Mouse (Mus musculus): ENCODE measurements at regions not wholly inside any gene's neighbourhood (a gene's known extent, or its start where the extent isn't known, plus 50 kb on each side); places are given as distances from the start of the nearest gene placed in this dataset.

DNA sequence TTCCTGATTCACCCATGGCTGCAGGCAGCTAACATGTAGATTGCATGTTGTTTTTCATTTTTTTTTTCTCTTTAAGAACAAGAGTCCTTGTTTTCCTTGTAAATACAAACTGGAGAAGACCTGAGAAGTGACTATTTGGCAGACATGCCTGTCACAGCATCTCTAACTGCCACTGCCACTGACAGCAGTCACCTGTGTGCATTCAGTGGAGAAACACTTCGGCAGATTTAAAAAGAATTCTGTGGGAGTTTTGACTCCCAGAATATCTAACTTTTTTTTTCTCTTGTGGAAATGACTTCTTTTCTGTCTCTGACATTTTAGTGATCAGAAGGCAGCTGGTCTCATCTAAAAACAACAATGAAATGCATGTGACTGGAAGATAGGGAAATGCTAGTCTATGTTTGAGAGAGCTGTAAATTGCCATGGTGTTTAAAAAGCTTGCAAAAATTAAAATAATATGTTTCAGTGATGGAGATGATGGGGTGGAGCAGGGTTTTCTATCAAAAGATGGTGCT, 526.0 kb upstream of the Agtr1b start:
- 63% methylated on average over 1 of the region's 1 CpGs for WGBS
- H3K4me2 ChIP-seq (ENCODE audit: low read length) = no peak overlapping the region
- no peak overlapping the region for H3K27ac ChIP-seq (replicated peaks in 1 of 2; ENCODE audit: control insufficient read depth in 1 of 2, insufficient read depth in 1 of 2, low read depth in 2 of 2, low read length in 2 of 2)
- no peak overlapping the region for H3K4me3 ChIP-seq (ENCODE audit: control insufficient read depth in 1 of 2, insufficient read depth in 1 of 2, low read depth in 1 of 2, low read length in 2 of 2)
- H3K9me3 ChIP-seq (ENCODE audit: control insufficient read depth, low read length) = no peaks in the 10 kb centered on the region
- no peaks in the 10 kb centered on the region for H3K27me3 ChIP-seq (ENCODE audit: control insufficient read depth, insufficient read depth, low read length)
- H3K4me1 ChIP-seq (ENCODE audit: control insufficient read depth in 2 of 2, insufficient read depth in 2 of 2, low read length in 2 of 2) = no peaks in the 10 kb centered on the region
- H3K9ac ChIP-seq (ENCODE audit: low read length) = no peak overlapping the region
- no peaks in the 10 kb centered on the region for H3K36me3 ChIP-seq (ENCODE audit: control insufficient read depth, insufficient read depth, low read length)
- no peak for ATAC-seq (ENCODE audit: insufficient number of reproducible peaks, insufficient read depth, low FRiP score, low read depth)

GRCm38 (mm10) chr3:20864241-20864640, 497.3 kb upstream of the Agtr1b start:
- no peaks in the 10 kb centered on the region for H3K9me3 ChIP-seq (ENCODE audit: control insufficient read depth, low read length)
- no peak overlapping the region for H3K4me2 ChIP-seq (ENCODE audit: low read length)
- no peak overlapping the region for H3K9ac ChIP-seq (ENCODE audit: low read length)
- WGBS = 63% methylated on average over 2 of the region's 2 CpGs
- H3K4me3 ChIP-seq (ENCODE audit: control insufficient read depth in 1 of 2, insufficient read depth in 1 of 2, low read depth in 1 of 2, low read length in 2 of 2) = no peak overlapping the region
- no peaks in the 10 kb centered on the region for H3K4me1 ChIP-seq (ENCODE audit: control insufficient read depth in 2 of 2, insufficient read depth in 2 of 2, low read length in 2 of 2)
- no peaks in the 10 kb centered on the region for H3K36me3 ChIP-seq (ENCODE audit: control insufficient read depth, insufficient read depth, low read length)
- no peaks in the 10 kb centered on the region for H3K27me3 ChIP-seq (ENCODE audit: control insufficient read depth, insufficient read depth, low read length)
- ATAC-seq (ENCODE audit: insufficient number of reproducible peaks, insufficient read depth, low FRiP score, low read depth) = no peak
- no peak overlapping the region for H3K27ac ChIP-seq (replicated peaks in 1 of 2; ENCODE audit: control insufficient read depth in 1 of 2, insufficient read depth in 1 of 2, low read depth in 2 of 2, low read length in 2 of 2)

DNA sequence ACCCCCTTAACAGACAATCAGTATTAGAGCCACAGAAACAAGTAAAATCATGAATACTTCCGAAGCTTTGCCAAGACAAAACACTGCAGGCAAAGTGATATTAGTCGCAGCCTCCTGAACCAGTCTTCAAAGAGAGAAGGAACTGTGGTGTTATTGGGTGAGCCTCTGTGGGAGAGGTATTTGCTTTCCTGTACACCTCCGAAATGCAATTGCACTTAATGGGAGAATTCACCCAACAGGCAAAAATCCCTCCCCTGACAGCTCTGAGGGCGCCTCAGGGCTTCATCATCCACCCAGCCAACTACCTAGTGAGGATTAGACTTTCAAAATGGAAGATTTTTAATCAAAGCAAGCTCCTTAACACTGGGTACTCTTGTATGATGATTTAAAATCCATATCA, 464.1 kb upstream of the Agtr1b start:
- no peaks in the 10 kb centered on the region for H3K4me1 ChIP-seq (ENCODE audit: control insufficient read depth in 2 of 2, insufficient read depth in 2 of 2, low read length in 2 of 2)

GRCm38 (mm10) chr3:20829391-20829790, 462.4 kb upstream of the Agtr1b start:
- no peak overlapping the region for H3K4me3 ChIP-seq (ENCODE audit: control insufficient read depth in 1 of 2, insufficient read depth in 1 of 2, low read depth in 1 of 2, low read length in 2 of 2)
- H3K4me1 ChIP-seq (ENCODE audit: control insufficient read depth in 2 of 2, insufficient read depth in 2 of 2, low read length in 2 of 2) = no peaks in the 10 kb centered on the region
- H3K27ac ChIP-seq (replicated peaks in 1 of 2; ENCODE audit: control insufficient read depth in 1 of 2, insufficient read depth in 1 of 2, low read depth in 2 of 2, low read length in 2 of 2) = no peak overlapping the region
- no peaks in the 10 kb centered on the region for H3K9me3 ChIP-seq (ENCODE audit: control insufficient read depth, low read length)
- H3K9ac ChIP-seq (ENCODE audit: low read length) = no peak overlapping the region
- whole genome bisulfite sequencing = 91% methylated on average over 1 of the region's 1 CpGs
- no peaks in the 10 kb centered on the region for H3K27me3 ChIP-seq (ENCODE audit: control insufficient read depth, insufficient read depth, low read length)
- H3K36me3 ChIP-seq (ENCODE audit: control insufficient read depth, insufficient read depth, low read length) = no peaks in the 10 kb centered on the region
- no peak for ATAC-seq (ENCODE audit: insufficient number of reproducible peaks, insufficient read depth, low FRiP score, low read depth)
- no peak overlapping the region for H3K4me2 ChIP-seq (ENCODE audit: low read length)

More for the DNA sequence above, 464.1 kb upstream of the Agtr1b start:
- 83% methylated on average over 4 of the region's 4 CpGs for WGBS
- no peak overlapping the region for H3K27ac ChIP-seq (replicated peaks in 1 of 2; ENCODE audit: control insufficient read depth in 1 of 2, insufficient read depth in 1 of 2, low read depth in 2 of 2, low read length in 2 of 2)
- no peak for ATAC-seq (ENCODE audit: insufficient number of reproducible peaks, insufficient read depth, low FRiP score, low read depth)
- no peak overlapping the region for H3K4me2 ChIP-seq (ENCODE audit: low read length)
- no peaks in the 10 kb centered on the region for H3K9me3 ChIP-seq (ENCODE audit: control insufficient read depth, low read length)
- H3K27me3 ChIP-seq (ENCODE audit: control insufficient read depth, insufficient read depth, low read length) = no peaks in the 10 kb centered on the region
- H3K36me3 ChIP-seq (ENCODE audit: control insufficient read depth, insufficient read depth, low read length) = no peaks in the 10 kb centered on the region
- no peak overlapping the region for H3K9ac ChIP-seq (ENCODE audit: low read length)
- no peak overlapping the region for H3K4me3 ChIP-seq (ENCODE audit: control insufficient read depth in 1 of 2, insufficient read depth in 1 of 2, low read depth in 1 of 2, low read length in 2 of 2)

- H3K27ac ChIP-seq (replicated peaks in 1 of 2; ENCODE audit: control insufficient read depth in 1 of 2, insufficient read depth in 1 of 2, low read depth in 2 of 2, low read length in 2 of 2) = no peak overlapping the region
- H3K4me1 ChIP-seq (ENCODE audit: control insufficient read depth in 2 of 2, insufficient read depth in 2 of 2, low read length in 2 of 2) = no peaks in the 10 kb centered on the region
- no peak overlapping the region for H3K9ac ChIP-seq (ENCODE audit: low read length)
- no peaks in the 10 kb centered on the region for H3K27me3 ChIP-seq (ENCODE audit: control insufficient read depth, insufficient read depth, low read length)
- ATAC-seq (ENCODE audit: insufficient number of reproducible peaks, insufficient read depth, low FRiP score, low read depth) = no peak
- WGBS = 72% methylated on average over 3 of the region's 3 CpGs
- H3K4me2 ChIP-seq (ENCODE audit: low read length) = no peak overlapping the region
- H3K36me3 ChIP-seq (ENCODE audit: control insufficient read depth, insufficient read depth, low read length) = no peaks in the 10 kb centered on the region
- no peak overlapping the region for H3K4me3 ChIP-seq (ENCODE audit: control insufficient read depth in 1 of 2, insufficient read depth in 1 of 2, low read depth in 1 of 2, low read length in 2 of 2)
- no peaks in the 10 kb centered on the region for H3K9me3 ChIP-seq (ENCODE audit: control insufficient read depth, low read length)
Measured at GRCm38 (mm10) chr3:20828811-20829210, 461.8 kb upstream of the Agtr1b start.

GRCm38 (mm10) chr3:20825661-20826334, 458.8 kb upstream of the Agtr1b start:
- no peaks in the 10 kb centered on the region for H3K36me3 ChIP-seq (ENCODE audit: control insufficient read depth, insufficient read depth, low read length)
- 86% methylated on average over 4 of the region's 4 CpGs for WGBS
- H3K4me2 ChIP-seq (ENCODE audit: low read length) = no peak overlapping the region
- H3K9ac ChIP-seq (ENCODE audit: low read length) = no peak overlapping the region
- ATAC-seq (ENCODE audit: insufficient number of reproducible peaks, insufficient read depth, low FRiP score, low read depth) = no peak
- H3K4me1 ChIP-seq (ENCODE audit: control insufficient read depth in 2 of 2, insufficient read depth in 2 of 2, low read length in 2 of 2) = no peaks in the 10 kb centered on the region
- H3K4me3 ChIP-seq (ENCODE audit: control insufficient read depth in 1 of 2, insufficient read depth in 1 of 2, low read depth in 1 of 2, low read length in 2 of 2) = no peak overlapping the region
- no peaks in the 10 kb centered on the region for H3K27me3 ChIP-seq (ENCODE audit: control insufficient read depth, insufficient read depth, low read length)
- no peaks in the 10 kb centered on the region for H3K9me3 ChIP-seq (ENCODE audit: control insufficient read depth, low read length)
- no peak overlapping the region for H3K27ac ChIP-seq (replicated peaks in 1 of 2; ENCODE audit: control insufficient read depth in 1 of 2, insufficient read depth in 1 of 2, low read depth in 2 of 2, low read length in 2 of 2)

DNA sequence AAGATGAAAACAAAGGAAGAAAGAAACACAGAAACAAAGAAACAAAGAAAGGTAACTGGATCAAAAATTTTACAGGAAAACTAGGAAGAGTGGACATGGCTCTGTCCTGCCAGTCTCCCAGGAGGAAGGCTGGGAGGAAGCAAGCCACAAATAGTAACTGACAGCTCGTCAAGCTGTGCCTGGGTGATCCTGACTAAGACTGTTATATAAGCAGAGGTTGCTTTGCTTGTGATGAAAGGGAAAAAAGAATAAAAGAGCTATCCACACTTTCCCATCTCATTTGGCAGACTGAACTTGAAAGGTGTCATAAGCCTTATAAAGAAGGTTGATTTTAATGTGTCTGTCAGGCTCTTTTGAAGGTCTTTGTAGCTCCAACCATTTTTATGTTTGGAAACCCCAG, 455.2 kb upstream of the Agtr1b start:
- H3K27ac ChIP-seq (replicated peaks in 1 of 2; ENCODE audit: control insufficient read depth in 1 of 2, insufficient read depth in 1 of 2, low read depth in 2 of 2, low read length in 2 of 2) = no peak overlapping the region

DNA sequence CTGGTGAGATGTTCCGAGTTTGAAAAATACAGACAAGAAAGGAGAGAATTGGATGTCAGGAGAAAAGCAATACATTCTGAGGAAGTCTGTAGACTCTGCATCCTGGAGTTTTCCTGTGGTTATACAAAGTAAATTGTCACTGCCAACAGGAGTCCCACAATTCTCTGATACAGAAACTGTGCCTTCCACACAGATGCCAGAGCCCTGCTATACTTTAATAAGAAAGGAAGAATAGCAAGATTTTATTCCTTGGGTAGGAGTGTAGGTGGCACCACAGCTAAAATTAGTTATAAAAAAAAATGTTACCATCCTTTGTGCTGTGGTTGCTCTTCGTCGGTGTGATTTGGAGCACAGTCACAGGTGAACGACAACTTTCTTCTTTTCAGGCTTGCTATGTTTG, 454.7 kb upstream of the Agtr1b start:
- Histone ChIP-seq H3K36me3 (ENCODE audit: control insufficient read depth, insufficient read depth, low read length) (no peaks in the 10 kb centered on the region), H3K27me3 (ENCODE audit: control insufficient read depth, insufficient read depth, low read length) (no peaks in the 10 kb centered on the region), H3K4me3 (ENCODE audit: control insufficient read depth in 1 of 2, insufficient read depth in 1 of 2, low read depth in 1 of 2, low read length in 2 of 2) (no peak overlapping the region), H3K4me1 (ENCODE audit: control insufficient read depth in 2 of 2, insufficient read depth in 2 of 2, low read length in 2 of 2) (no peaks in the 10 kb centered on the region), H3K9me3 (ENCODE audit: control insufficient read depth, low read length) (no peaks in the 10 kb centered on the region), H3K27ac (replicated peaks in 1 of 2; ENCODE audit: control insufficient read depth in 1 of 2, insufficient read depth in 1 of 2, low read depth in 2 of 2, low read length in 2 of 2) (no peak overlapping the region), H3K9ac (ENCODE audit: low read length) (no peak overlapping the region), H3K4me2 (ENCODE audit: low read length) (no peak overlapping the region)
- 70% methylated on average over 4 of the region's 4 CpGs for WGBS
- no peak for ATAC-seq (ENCODE audit: insufficient number of reproducible peaks, insufficient read depth, low FRiP score, low read depth)

More for the DNA sequence above, 455.2 kb upstream of the Agtr1b start:
- no peak overlapping the region for H3K9ac ChIP-seq (ENCODE audit: low read length)
- no peak overlapping the region for H3K4me3 ChIP-seq (ENCODE audit: control insufficient read depth in 1 of 2, insufficient read depth in 1 of 2, low read depth in 1 of 2, low read length in 2 of 2)
- no peaks in the 10 kb centered on the region for H3K27me3 ChIP-seq (ENCODE audit: control insufficient read depth, insufficient read depth, low read length)
- no peak for ATAC-seq (ENCODE audit: insufficient number of reproducible peaks, insufficient read depth, low FRiP score, low read depth)
- no peaks in the 10 kb centered on the region for H3K4me1 ChIP-seq (ENCODE audit: control insufficient read depth in 2 of 2, insufficient read depth in 2 of 2, low read length in 2 of 2)
- H3K9me3 ChIP-seq (ENCODE audit: control insufficient read depth, low read length) = no peaks in the 10 kb centered on the region
- H3K4me2 ChIP-seq (ENCODE audit: low read length) = no peak overlapping the region
- WGBS = 10% methylated on average over 1 of the region's 1 CpGs
- H3K36me3 ChIP-seq (ENCODE audit: control insufficient read depth, insufficient read depth, low read length) = no peaks in the 10 kb centered on the region

Data from heart, embryonic 14.5 days (tissue).